Mouse (Mus musculus) ES-E14 (cell line): ENCODE measurements around the gene Mdh1b. TPM values are rescaled to one million over a fixed set of nuclear protein-coding genes. Genes with fewer than 3 reads are reported as not detected.

Source experiments
- DNase-seq: peaks from one replicate; pipeline ENCODE4 v3.0.0-alpha.2; 2013; ENCODE audit warnings: low read depth, low spot score
- H3K27ac ChIP-seq: 2 replicates; pipeline ENCODE4 v1.5.1; 2012; ENCODE audit warnings: low read depth, mild to moderate bottlenecking, low read length, moderate library complexity, mixed read lengths; ENCODE audit not compliant: poor library complexity, insufficient read depth, severe bottlenecking
- H3K36me3 ChIP-seq: 2 replicates; pipeline ENCODE4 v1.6.1; 2012; ENCODE audit warnings: mild to moderate bottlenecking, low read length, moderate library complexity, mixed read lengths; ENCODE audit not compliant: control insufficient read depth, poor library complexity, insufficient read depth, severe bottlenecking
- H3K4me1 ChIP-seq, 2 experiments: fragments of 150-350 bp in 1 of 2; sonication (generic) in 1 of 2; 2 replicates each; pipeline ENCODE4 v1.6.1; 2012; ENCODE audit warnings: low read length in 2 of 2, mild to moderate bottlenecking in 1 of 2, mixed read lengths in 1 of 2; ENCODE audit not compliant: control insufficient read depth in 2 of 2, insufficient read depth in 2 of 2, poor library complexity in 1 of 2
- H3K4me3 ChIP-seq, 2 experiments: fragments of 150-350 bp in 1 of 2; sonication (generic) in 1 of 2; 2 replicates each; pipeline ENCODE4 v1.5.1; 2012; ENCODE audit warnings: low read length in 2 of 2, low read depth in 1 of 2, mild to moderate bottlenecking in 1 of 2, mixed read lengths in 1 of 2; ENCODE audit not compliant: insufficient read depth in 1 of 2, poor library complexity in 1 of 2, severe bottlenecking in 1 of 2
- H3K9ac ChIP-seq: 2 replicates; pipeline ENCODE4 v1.6.1; 2012; ENCODE audit warnings: low read depth, mild to moderate bottlenecking, low read length, mixed read lengths; ENCODE audit not compliant: poor library complexity, insufficient read depth, severe bottlenecking
- H3K9me3 ChIP-seq: fragments of 150-350 bp; sonication (generic); 2 replicates; pipeline ENCODE4 v1.6.1; 2012; ENCODE audit warnings: low read depth, mild to moderate bottlenecking, low read length; ENCODE audit not compliant: control insufficient read depth, insufficient read depth
- CHD2 ChIP-seq: IDR thresholded peaks from 2 replicates; pipeline ENCODE4 v1.6.1; 2014; ENCODE audit warnings: mild to moderate bottlenecking, low read depth, low read length, inconsistent platforms
- HCFC1 ChIP-seq: IDR thresholded peaks from 2 replicates; pipeline ENCODE4 v1.6.1; 2012; ENCODE audit warnings: low read length, inconsistent platforms, borderline replicate concordance; ENCODE audit not compliant: insufficient read depth
- MAFK ChIP-seq: IDR thresholded peaks from 2 replicates; pipeline ENCODE4 v1.6.1; 2014; ENCODE audit warnings: mild to moderate bottlenecking, low read depth, low read length, inconsistent platforms; ENCODE audit not compliant: insufficient read depth
- ZC3H11A ChIP-seq: IDR thresholded peaks from 2 replicates; pipeline ENCODE4 v1.6.1; 2012; ENCODE audit warnings: low read depth, mild to moderate bottlenecking, inconsistent platforms, low read length, borderline replicate concordance
- ZNF384 ChIP-seq: IDR thresholded peaks from 2 replicates; pipeline ENCODE4 v1.6.1; 2012; ENCODE audit warnings: low read depth, low read length, inconsistent platforms
- in situ Hi-C, 2 experiments: fragments of 600-800 bp; cut with MboI; formaldehyde crosslinking; loops; one replicate each; pipeline ENCODE4 v1.15.1; 2025; ENCODE audit warnings: low sequenced_read_pairs in 2 of 2, inconsistent platforms in 1 of 2; ENCODE audit not compliant: unreplicated experiment in 2 of 2
- total RNA-seq: library from RNA; depleted of rRNA; stranded (reverse); fragments of 300-350 nt; gene quantifications from 2 replicates; pipeline ENCODE4 v1.2.3, GENCODE M21; 2012

The Mdh1b gene
- total RNA-seq, 1 experiment, result 0.13 TPM

DNA sequence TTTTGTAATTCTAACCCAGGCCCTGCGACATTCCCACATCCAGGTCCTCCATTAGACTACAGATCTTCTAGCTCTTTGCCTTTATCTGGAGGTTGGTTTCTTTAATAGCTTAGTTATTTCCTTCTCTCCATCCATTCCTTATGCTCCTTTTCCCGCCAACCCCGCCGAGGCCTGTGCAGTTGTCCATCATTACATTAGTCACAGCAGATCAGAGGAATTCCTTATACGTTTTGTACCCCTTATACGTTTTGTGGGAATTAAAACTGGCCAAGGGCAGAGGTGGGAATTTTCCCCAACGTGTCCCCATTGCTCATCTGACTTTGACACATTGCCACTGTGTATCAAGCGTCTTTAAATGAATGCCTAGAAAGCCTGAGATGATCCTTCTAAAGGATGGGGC lies 322 bp downstream of the Mdh1b start:
- no peaks in the 10 kb centered on the region for H3K9me3 ChIP-seq
- H3K27ac ChIP-seq, result no peak overlapping the region
- H3K9ac ChIP-seq, result 0 out of 2 replicates have a peak overlapping the region, but pooled peaks have one; percentile 49
- H3K36me3 ChIP-seq, result no peaks in the 10 kb centered on the region
- peaks cover 0 to 2% of the 10 kb centered on the region in 2 experiments; a peak in 1 of 4 replicates for H3K4me1 ChIP-seq
- no peak for TF ChIP-seq ZNF384
- in situ Hi-C loops, result no loop called here
- peak overlapping the region; percentile 76 to 84 for H3K4me3 ChIP-seq
- no peak for DNase-seq

- in situ Hi-C loops, result no loop called here
- DNase-seq, result no peak
Observed at GRCm38 (mm10) chr1:63720161-63720560, 10.0 kb downstream of the Mdh1b start.

DNA sequence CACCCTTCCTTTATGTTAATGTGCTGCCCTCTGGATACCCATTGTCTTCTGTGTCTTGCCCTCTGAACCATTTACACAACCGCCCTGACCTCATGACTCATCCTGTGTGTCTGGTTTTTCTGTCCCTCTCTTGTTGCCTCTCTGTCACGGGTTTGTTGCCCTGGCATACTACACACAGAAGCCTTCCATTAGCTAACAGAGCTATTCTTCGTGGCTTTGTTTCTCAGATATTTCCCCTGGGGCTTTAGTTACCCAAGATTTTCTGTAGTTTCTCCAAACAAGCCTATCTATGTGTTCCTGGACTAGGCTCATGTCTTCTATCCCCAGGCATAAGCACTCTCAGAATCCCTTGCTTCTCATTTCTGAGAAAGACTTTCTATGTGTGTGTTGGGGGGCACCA lies 21.2 kb downstream of the Mdh1b start:
- DNase-seq, result no peak
- no peak for TF ChIP-seq ZC3H11A
- TF ChIP-seq ZNF384, result no peak
- TF ChIP-seq HCFC1, result no peak
- no peak for TF ChIP-seq MAFK
- TF ChIP-seq CHD2, result no peak
- H3K4me3 ChIP-seq, result no peak overlapping the region
- in situ Hi-C loops, result no loop called here
- H3K9me3 ChIP-seq, result no peaks in the 10 kb centered on the region
- H3K4me1 ChIP-seq, result no peaks in the 10 kb centered on the region
- no peak overlapping the region for H3K27ac ChIP-seq
- no peak overlapping the region for H3K9ac ChIP-seq
- no peaks in the 10 kb centered on the region for H3K36me3 ChIP-seq

More at GRCm38 (mm10) chr1:63720161-63720560, 10.0 kb downstream of the Mdh1b start:
- no peaks in the 10 kb centered on the region for H3K4me1 ChIP-seq
- H3K36me3 ChIP-seq, result no peaks in the 10 kb centered on the region
- no peak for TF ChIP-seq CHD2
- TF ChIP-seq HCFC1, result no peak
- TF ChIP-seq ZC3H11A, result no peak
- no peak for TF ChIP-seq MAFK
- no peak for TF ChIP-seq ZNF384
- no peak overlapping the region for H3K27ac ChIP-seq
- H3K9me3 ChIP-seq, result no peaks in the 10 kb centered on the region
- no peak overlapping the region for H3K4me3 ChIP-seq
- H3K9ac ChIP-seq, result no peak overlapping the region

DNA sequence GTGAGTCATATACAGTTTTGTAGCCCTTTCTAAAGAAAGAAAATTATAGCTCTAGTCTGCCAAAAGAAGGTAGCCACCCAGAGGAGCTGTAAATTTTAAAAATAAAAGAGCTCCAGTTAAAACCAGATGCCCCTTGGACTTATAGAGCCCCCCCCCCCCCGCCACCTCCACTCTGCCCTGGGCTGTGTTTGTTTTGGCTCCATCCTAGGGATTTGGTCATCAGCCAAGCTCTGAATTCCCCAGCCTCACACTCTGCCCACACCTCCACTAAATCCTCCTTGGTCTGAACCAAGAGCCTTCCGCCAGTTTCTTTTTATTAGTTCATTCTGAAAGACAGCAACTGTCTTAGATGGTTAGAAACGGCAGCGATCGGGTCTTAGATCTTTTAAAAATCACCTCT lies 24.4 kb downstream of the Mdh1b start:
- Histone ChIP-seq H3K4me1 (no peaks in the 10 kb centered on the region), H3K4me3 (no peak overlapping the region), H3K36me3 (no peaks in the 10 kb centered on the region), H3K9ac (no peak overlapping the region), H3K27ac (no peak overlapping the region), H3K9me3 (no peaks in the 10 kb centered on the region)
- no peak for DNase-seq
- in situ Hi-C loops, result no loop called here
- TF ChIP-seq ZNF384, result no peak
- no peak for TF ChIP-seq CHD2
- TF ChIP-seq MAFK, result no peak
- TF ChIP-seq ZC3H11A, result no peak
- no peak for TF ChIP-seq HCFC1

GRCm38 (mm10) chr1:63696861-63697260 lies 33.3 kb downstream of the Mdh1b start:
- Histone ChIP-seq H3K36me3 (no peaks in the 10 kb centered on the region), H3K4me3 (no peak overlapping the region), H3K4me1 (no peaks in the 10 kb centered on the region), H3K9ac (no peak overlapping the region), H3K9me3 (no peaks in the 10 kb centered on the region), H3K27ac (no peak overlapping the region)
- in situ Hi-C loops, result no loop called here
- no peak for TF ChIP-seq CHD2
- TF ChIP-seq MAFK, result no peak
- no peak for TF ChIP-seq HCFC1
- TF ChIP-seq ZNF384, result no peak
- no peak for TF ChIP-seq ZC3H11A
- DNase-seq, result no peak
